Mouse (Mus musculus) limb, embryonic 10.5 days (tissue): Measurements from ENCODE around the gene Paics. TPM values are rescaled to one million over a fixed set of nuclear protein-coding genes. Genes with fewer than 3 reads are reported as not detected.

Source experiments
- DNase-seq: peaks from one replicate; pipeline ENCODE4 v3.0.0-alpha.2; 2017; ENCODE audit warnings: low spot score
- H3K27ac ChIP-seq: fragments of 300-500 bp; sonication (generic); 2 replicates; pipeline ENCODE4 v1.5.1; 2016; ENCODE audit warnings: mild to moderate bottlenecking
- H3K27me3 ChIP-seq: fragments of 300-500 bp; sonication (generic); 2 replicates; pipeline ENCODE4 v1.6.1; 2016; ENCODE audit warnings: low read depth, mild to moderate bottlenecking; ENCODE audit not compliant: poor library complexity, severe bottlenecking
- H3K36me3 ChIP-seq: fragments of 300-500 bp; sonication (generic); 2 replicates; pipeline ENCODE4 v1.6.1; 2016; ENCODE audit warnings: mild to moderate bottlenecking, moderate library complexity
- H3K4me1 ChIP-seq: fragments of 300-500 bp; sonication (generic); 2 replicates; pipeline ENCODE4 v1.6.1; 2016
- H3K4me3 ChIP-seq: fragments of 300-500 bp; sonication (generic); 2 replicates; pipeline ENCODE4 v1.5.1; 2016; ENCODE audit warnings: mild to moderate bottlenecking, moderate library complexity
- H3K9me3 ChIP-seq: fragments of 300-500 bp; sonication (generic); replicated peaks from 2 replicates; pipeline ENCODE4 v1.6.1; 2016; ENCODE audit warnings: mild to moderate bottlenecking
- WGBS: fragments of 180-500 bp; shearing (Covaris S2); methylation state at CpG from one replicate; pipeline ENCODE4 v1.1.7; 2016; 5-methylcytosine and 5-hydroxymethylcytosine counted together
- polyA plus RNA-seq: library from polyadenylated mRNA; unstranded; fragments of >200 nt; fragmentation: Nextera tagmentation; extraction: Ambion mirVana; gene quantifications from 2 replicates; pipeline ENCODE4 v1.2.1, GENCODE M21; 2016

The Paics gene
- polyA plus RNA-seq, 1 experiment from 2014 or later, result 508 TPM

- Histone ChIP-seq H3K4me1 (peaks cover 7% of the 10 kb centered on the region; the same call in 1 of the 2 replicates), H3K27me3 (no peaks in the 10 kb centered on the region), H3K9me3 (no peaks in the 10 kb centered on the region), H3K36me3 (peaks cover 49% of the 10 kb centered on the region), H3K27ac (no peak overlapping the region), H3K4me3 (no peak overlapping the region)
- no peak for DNase-seq
- WGBS, result 80% methylated on average over 7 of the region's 7 CpGs
Observed at GRCm38 (mm10) chr5:76929180-76929877, 21.8 kb upstream of the Paics start.

DNA sequence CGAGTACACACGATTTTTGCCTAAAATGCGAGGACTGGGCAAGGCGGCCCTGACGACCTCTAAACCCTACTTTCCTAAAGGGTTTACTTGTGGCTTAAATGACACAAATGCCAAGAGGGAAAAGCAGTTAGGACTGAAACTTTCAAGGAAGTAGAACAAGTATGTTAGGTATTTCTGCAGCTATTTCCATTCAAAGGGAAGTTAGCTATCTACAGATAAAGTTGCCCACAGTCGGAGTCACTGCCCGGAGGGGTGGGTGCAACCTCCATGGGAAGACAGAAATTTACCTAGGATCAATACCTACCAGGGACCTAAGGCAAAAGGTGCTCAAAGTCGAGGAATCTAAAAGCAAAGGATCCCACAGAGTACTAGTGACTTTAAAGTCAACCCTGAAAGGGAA lies 11.4 kb upstream of the Paics start:
- Histone ChIP-seq H3K27me3 (no peaks in the 10 kb centered on the region), H3K4me3 (no peak overlapping the region), H3K27ac (no peak overlapping the region), H3K36me3 (peaks cover 43% of the 10 kb centered on the region), H3K9me3 (no peaks in the 10 kb centered on the region), H3K4me1 (no peaks in the 10 kb centered on the region)
- WGBS, result 96% methylated on average over 8 of the region's 8 CpGs
- DNase-seq, result no peak

DNA sequence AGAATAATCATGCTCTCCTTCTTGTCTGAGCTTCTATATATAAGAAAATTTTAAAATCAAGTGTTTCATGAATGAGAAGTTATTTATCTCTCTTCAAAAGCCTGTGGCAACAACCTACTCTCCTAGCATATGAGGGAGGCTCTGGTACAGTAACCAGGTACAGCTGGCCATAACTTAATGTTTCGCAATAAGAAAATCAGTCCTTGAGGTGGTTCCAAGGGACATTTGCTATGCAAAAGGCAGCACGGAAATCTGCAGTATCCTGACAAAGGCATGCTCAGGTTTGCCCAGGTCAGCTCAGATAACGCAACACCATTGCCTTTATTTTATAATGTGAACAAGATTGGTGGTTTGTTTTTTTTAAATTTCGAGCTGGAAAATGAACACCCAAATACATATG lies 9.1 kb upstream of the Paics start:
- Histone ChIP-seq H3K4me3 (no peak overlapping the region), H3K9me3 (no peaks in the 10 kb centered on the region), H3K36me3 (peaks cover 52% of the 10 kb centered on the region), H3K27ac (no peak overlapping the region), H3K4me1 (peaks cover 15% of the 10 kb centered on the region; the same call in 1 of the 2 replicates), H3K27me3 (no peaks in the 10 kb centered on the region)
- no peak for DNase-seq
- WGBS, result 92% methylated on average over 4 of the region's 4 CpGs

DNA sequence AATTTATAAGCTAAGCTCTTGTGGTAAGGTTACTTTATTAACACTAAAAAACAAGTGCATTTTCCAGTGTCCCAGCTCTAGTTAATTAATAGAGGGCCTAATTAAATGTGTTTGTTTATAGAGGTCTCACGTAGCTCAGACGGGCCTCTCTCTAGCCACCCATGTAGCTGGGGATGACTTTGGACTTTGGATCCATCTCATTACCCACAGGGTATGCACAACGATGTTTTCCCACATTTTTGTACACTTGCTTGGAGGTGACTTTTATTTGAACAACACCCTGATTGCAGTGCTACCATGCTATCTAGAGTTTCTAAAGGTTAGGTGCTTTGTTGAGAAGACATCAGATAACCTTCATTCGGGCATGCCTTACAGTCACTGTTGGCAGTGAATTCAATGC lies 8.6 kb upstream of the Paics start:
- Histone ChIP-seq H3K36me3 (peaks cover 57% of the 10 kb centered on the region), H3K27ac (no peak overlapping the region), H3K4me1 (peaks cover 20% of the 10 kb centered on the region; the same call in 1 of the 2 replicates), H3K4me3 (no peak overlapping the region), H3K27me3 (no peaks in the 10 kb centered on the region), H3K9me3 (no peaks in the 10 kb centered on the region)
- no peak for DNase-seq
- 95% methylated on average over 4 of the region's 4 CpGs for WGBS

DNA sequence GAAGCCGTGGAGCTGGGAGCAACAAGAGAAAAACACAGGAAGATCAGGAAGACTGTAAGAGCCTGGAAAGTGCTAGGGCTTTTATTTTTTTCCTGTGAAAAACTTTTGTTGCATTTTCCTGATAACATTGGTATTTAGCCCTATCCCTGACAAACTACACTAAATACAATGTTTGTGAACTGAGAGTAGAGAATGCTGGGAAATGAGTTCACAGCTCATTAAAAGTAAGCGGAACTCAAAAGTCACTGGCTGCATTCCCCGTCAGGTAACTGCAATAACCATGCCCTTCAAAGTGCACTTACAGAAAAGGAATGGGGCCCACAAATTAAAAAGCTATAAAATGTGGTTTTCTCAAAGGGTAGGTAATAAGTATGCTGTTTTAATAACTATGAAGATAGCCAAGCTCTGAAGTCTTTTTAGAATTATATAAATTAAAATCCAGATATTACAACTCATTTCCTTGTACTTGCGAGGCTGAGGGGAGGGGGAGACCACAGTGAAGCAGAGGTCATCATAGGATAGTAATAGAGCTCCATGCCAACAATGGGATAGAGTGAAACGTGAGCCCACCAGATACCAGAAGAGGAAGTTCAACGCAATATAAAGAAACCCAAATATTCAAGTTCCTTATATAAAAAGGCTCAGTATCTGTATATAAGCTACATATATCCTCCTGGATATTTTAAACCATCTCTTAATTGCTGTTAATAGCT lies 6.0 kb upstream of the Paics start:
- Histone ChIP-seq H3K27ac (no peak overlapping the region), H3K9me3 (no peaks in the 10 kb centered on the region), H3K27me3 (no peaks in the 10 kb centered on the region), H3K4me1 (peaks cover 34% of the 10 kb centered on the region), H3K4me3 (no peak overlapping the region), H3K36me3 (peaks cover 68% of the 10 kb centered on the region)
- no peak for DNase-seq
- WGBS, result 77% methylated on average over 6 of the region's 6 CpGs

- 90% methylated on average over 2 of the region's 2 CpGs for WGBS
- Histone ChIP-seq H3K4me3 (no peak overlapping the region), H3K9me3 (no peaks in the 10 kb centered on the region), H3K36me3 (peaks cover 62% of the 10 kb centered on the region), H3K27ac (no peak overlapping the region), H3K4me1 (peaks cover 35% of the 10 kb centered on the region), H3K27me3 (no peaks in the 10 kb centered on the region)
- DNase-seq, result no peak
Observed at GRCm38 (mm10) chr5:76945678-76946033, 5.5 kb upstream of the Paics start.

DNA sequence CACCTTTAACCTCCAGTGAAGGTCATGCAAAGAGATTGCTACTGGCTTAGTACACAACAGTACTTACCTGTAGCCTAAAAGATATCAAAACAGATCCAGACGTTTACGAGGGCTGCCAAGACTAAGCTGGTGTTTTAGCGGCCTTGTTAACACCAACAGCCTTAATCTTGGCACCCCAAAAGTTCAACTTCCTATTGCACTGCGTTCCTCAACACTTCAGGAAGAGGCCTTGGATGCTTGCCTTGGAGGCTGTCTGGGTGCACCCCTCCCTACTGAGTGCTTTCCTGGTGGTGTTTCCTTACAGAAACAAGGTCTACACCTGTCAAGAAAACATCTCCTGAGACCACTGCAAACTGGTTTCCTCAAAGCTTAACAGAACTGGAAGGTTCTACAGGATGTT lies 4.0 kb upstream of the Paics start:
- no peaks in the 10 kb centered on the region for H3K9me3 ChIP-seq
- H3K36me3 ChIP-seq, result peaks cover 48% of the 10 kb centered on the region
- WGBS, result 91% methylated on average over 4 of the region's 4 CpGs
- no peak overlapping the region for H3K27ac ChIP-seq
- no peaks in the 10 kb centered on the region for H3K27me3 ChIP-seq
- H3K4me3 ChIP-seq, result no peak overlapping the region
- DNase-seq, result no peak
- peaks cover 35% of the 10 kb centered on the region for H3K4me1 ChIP-seq

DNA sequence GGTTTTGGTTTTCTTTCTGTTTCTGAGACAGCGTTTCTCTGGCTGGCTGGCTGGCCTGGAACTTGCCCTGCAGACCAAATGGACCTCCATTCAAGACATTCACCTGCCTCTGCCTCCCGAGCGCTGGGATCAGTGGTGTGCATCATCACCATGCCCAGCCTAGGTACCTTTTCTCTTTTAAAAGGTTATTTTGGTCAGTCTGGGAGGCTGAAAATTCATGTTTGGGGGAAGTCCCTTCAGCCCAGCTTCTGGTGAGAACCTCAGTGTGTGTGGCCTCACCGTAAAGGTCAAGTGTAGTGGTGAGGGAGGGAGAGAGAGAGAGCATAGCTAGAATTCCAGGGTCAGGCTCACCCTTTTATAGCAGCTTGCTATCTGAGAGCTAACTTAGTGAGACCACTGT lies 3.3 kb upstream of the Paics start:
- DNase-seq, result no peak
- Histone ChIP-seq H3K27me3 (no peaks in the 10 kb centered on the region), H3K9me3 (no peaks in the 10 kb centered on the region), H3K4me3 (no peak overlapping the region), H3K4me1 (peaks cover 39% of the 10 kb centered on the region), H3K36me3 (peaks cover 43% of the 10 kb centered on the region), H3K27ac (no peak overlapping the region)
- 93% methylated on average over 4 of the region's 4 CpGs for WGBS

- peak overlapping the region; percentile 93 for H3K27ac ChIP-seq
- WGBS, result under 1% methylated on average over 24 of the region's 24 CpGs
- H3K4me1 ChIP-seq, result peaks cover 50% of the 10 kb centered on the region
- H3K27me3 ChIP-seq, result no peaks in the 10 kb centered on the region
- peaks cover 57% of the 10 kb centered on the region for H3K36me3 ChIP-seq
- no peak for DNase-seq
- H3K9me3 ChIP-seq, result no peaks in the 10 kb centered on the region
- H3K4me3 ChIP-seq, result peak overlapping the region; percentile 85
Observed at GRCm38 (mm10) chr5:76950343-76951105, 583 bp upstream of the Paics start.

- WGBS, result 20% methylated on average over 7 of the region's 7 CpGs
- H3K27ac ChIP-seq, result peak overlapping the region; percentile 93
- H3K4me1 ChIP-seq, result peaks cover 38% of the 10 kb centered on the region
- peak overlapping the region; percentile 85 for H3K4me3 ChIP-seq
- H3K9me3 ChIP-seq, result no peaks in the 10 kb centered on the region
- peaks cover 62% of the 10 kb centered on the region for H3K36me3 ChIP-seq
- DNase-seq, result no peak
- no peaks in the 10 kb centered on the region for H3K27me3 ChIP-seq
Observed at GRCm38 (mm10) chr5:76952112-76953040, 1.3 kb downstream of the Paics start.

GRCm38 (mm10) chr5:76953794-76954193 lies 2.7 kb downstream of the Paics start:
- Histone ChIP-seq H3K36me3 (peaks cover 62% of the 10 kb centered on the region), H3K4me1 (peaks cover 31% of the 10 kb centered on the region), H3K4me3 (no peak overlapping the region), H3K27ac (no peak overlapping the region), H3K9me3 (no peaks in the 10 kb centered on the region), H3K27me3 (no peaks in the 10 kb centered on the region)
- DNase-seq, result no peak
- 91% methylated on average over 3 of the region's 3 CpGs for WGBS

DNA sequence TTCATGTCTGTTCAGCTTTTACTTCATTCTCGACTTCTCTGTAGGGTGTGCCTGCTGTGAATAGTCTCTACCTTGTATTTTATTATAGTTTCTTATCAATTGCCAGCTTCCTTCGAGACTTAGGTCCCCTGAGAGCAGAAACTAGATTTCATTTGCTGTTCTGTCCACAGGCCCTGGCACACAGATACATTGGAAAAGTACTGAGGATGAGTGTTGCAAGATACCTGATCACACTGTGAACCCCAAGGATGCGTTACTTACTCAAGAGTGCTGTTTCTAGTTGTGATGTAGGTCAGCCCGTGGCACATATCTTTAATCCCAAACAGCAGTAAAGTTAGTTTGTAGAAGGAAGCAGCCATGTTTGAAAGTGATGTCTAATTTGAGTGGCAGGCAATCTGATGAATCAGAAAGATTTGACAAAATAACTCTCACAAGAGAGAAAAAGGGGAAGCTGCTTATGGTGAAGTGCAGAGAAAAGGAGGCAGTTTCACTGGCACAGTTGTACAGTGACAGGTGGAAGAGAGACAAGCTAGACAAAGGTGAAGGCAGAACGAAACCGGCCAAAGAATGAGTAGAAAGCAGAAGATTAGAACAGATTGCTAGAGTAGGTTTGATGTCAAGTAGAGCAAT lies 3.3 kb downstream of the Paics start:
- H3K4me1 ChIP-seq, result peaks cover 30% of the 10 kb centered on the region
- H3K9me3 ChIP-seq, result no peaks in the 10 kb centered on the region
- no peak overlapping the region for H3K27ac ChIP-seq
- H3K36me3 ChIP-seq, result peaks cover 62% of the 10 kb centered on the region
- H3K27me3 ChIP-seq, result no peaks in the 10 kb centered on the region
- 92% methylated on average over 6 of the region's 6 CpGs for WGBS
- no peak for DNase-seq
- H3K4me3 ChIP-seq, result no peak overlapping the region
